Mouse (Mus musculus): ENCODE data around the gene Grk2. TPM values are rescaled to one million over a fixed set of nuclear protein-coding genes. Genes with fewer than 3 reads are reported as not detected.

The Grk2 gene
- polyA plus RNA-seq, 1 experiment from 2014 or later = 29.2 TPM

GRCm38 (mm10) chr19:4247010-4247409 is 59.0 kb downstream of the Grk2 start:
- H3K27me3 ChIP-seq (ENCODE audit: control insufficient read depth, insufficient read depth, low read length) = no peaks in the 10 kb centered on the region
- ATAC-seq (ENCODE audit: low FRiP score) (no peak), DNase-seq (ENCODE audit: low spot score) (no peak)
- no peak overlapping the region for H3K4me3 ChIP-seq (replicated peaks; ENCODE audit: low read length)
- WGBS = 55% methylated on average over 1 of the region's 1 CpGs
- no peak overlapping the region for H3K9ac ChIP-seq
- H3K36me3 ChIP-seq (replicated peaks; ENCODE audit: control insufficient read depth, insufficient read depth) = no peaks in the 10 kb centered on the region
- no peak overlapping the region for H3K27ac ChIP-seq
- no peaks in the 10 kb centered on the region for H3K9me3 ChIP-seq (ENCODE audit: control insufficient read depth, low read length)
- no peak overlapping the region for H3K4me2 ChIP-seq (replicated peaks)
- no peaks in the 10 kb centered on the region for H3K4me1 ChIP-seq (replicated peaks; ENCODE audit: control insufficient read depth, insufficient read depth, low read length)

GRCm38 (mm10) chr19:4244775-4245174 is 61.2 kb downstream of the Grk2 start:
- Histone ChIP-seq H3K9ac (no peak overlapping the region), H3K4me3 (replicated peaks; ENCODE audit: low read length) (no peak overlapping the region), H3K4me2 (replicated peaks) (no peak overlapping the region), H3K36me3 (replicated peaks; ENCODE audit: control insufficient read depth, insufficient read depth) (no peaks in the 10 kb centered on the region), H3K27ac (no peak overlapping the region), H3K4me1 (replicated peaks; ENCODE audit: control insufficient read depth, insufficient read depth, low read length) (no peaks in the 10 kb centered on the region), H3K27me3 (ENCODE audit: control insufficient read depth, insufficient read depth, low read length) (no peaks in the 10 kb centered on the region), H3K9me3 (ENCODE audit: control insufficient read depth, low read length) (no peaks in the 10 kb centered on the region)
- ATAC-seq (ENCODE audit: low FRiP score) = no peak
- WGBS = 86% methylated on average over 6 of the region's 6 CpGs
- no peak for DNase-seq (ENCODE audit: low spot score)

GRCm38 (mm10) chr19:4242416-4242815 is 63.6 kb downstream of the Grk2 start:
- no peak overlapping the region for H3K27ac ChIP-seq
- ATAC-seq (ENCODE audit: low FRiP score) = no peak
- H3K9me3 ChIP-seq (ENCODE audit: control insufficient read depth, low read length) = no peaks in the 10 kb centered on the region
- H3K9ac ChIP-seq = no peak overlapping the region
- no peaks in the 10 kb centered on the region for H3K27me3 ChIP-seq (ENCODE audit: control insufficient read depth, insufficient read depth, low read length)
- no peak for DNase-seq (ENCODE audit: low spot score)
- 73% methylated on average over 3 of the region's 3 CpGs for WGBS
- no peak overlapping the region for H3K4me3 ChIP-seq (replicated peaks; ENCODE audit: low read length)
- H3K36me3 ChIP-seq (replicated peaks; ENCODE audit: control insufficient read depth, insufficient read depth) = no peaks in the 10 kb centered on the region
- H3K4me1 ChIP-seq (replicated peaks; ENCODE audit: control insufficient read depth, insufficient read depth, low read length) = no peaks in the 10 kb centered on the region
- no peak overlapping the region for H3K4me2 ChIP-seq (replicated peaks)

GRCm38 (mm10) chr19:4240247-4240668 is 65.8 kb downstream of the Grk2 start:
- no peaks in the 10 kb centered on the region for H3K4me1 ChIP-seq (replicated peaks; ENCODE audit: control insufficient read depth, insufficient read depth, low read length)
- H3K4me3 ChIP-seq (replicated peaks; ENCODE audit: low read length) = no peak overlapping the region
- H3K36me3 ChIP-seq (replicated peaks; ENCODE audit: control insufficient read depth, insufficient read depth) = no peaks in the 10 kb centered on the region
- DNase-seq (ENCODE audit: low spot score) (no peak), ATAC-seq (ENCODE audit: low FRiP score) (no peak)
- H3K9ac ChIP-seq = no peak overlapping the region
- no peaks in the 10 kb centered on the region for H3K9me3 ChIP-seq (ENCODE audit: control insufficient read depth, low read length)
- no peaks in the 10 kb centered on the region for H3K27me3 ChIP-seq (ENCODE audit: control insufficient read depth, insufficient read depth, low read length)
- no peak overlapping the region for H3K27ac ChIP-seq
- 81% methylated on average over 8 of the region's 8 CpGs for WGBS
- no peak overlapping the region for H3K4me2 ChIP-seq (replicated peaks)

Small RNAs within 50 kb of the gene (microRNA-seq; reads per million reads assigned to microRNA genes)
- gene Mir6985 = 2.4 reads per million, percentile 8 among the genes with 10 or more reads in this experiment

Other genes starting within 250 kb of the Grk2 start
- not detected in 2 replicates for gene Gstp3, start 246.7 kb downstream of the Grk2 start, polyA plus RNA-seq (2014; fragmentation: Nextera tagmentation; extraction: Ambion mirVana)
- not detected in 2 replicates for gene Cabp2, start 224.6 kb downstream of the Grk2 start, polyA plus RNA-seq (2014; fragmentation: Nextera tagmentation; extraction: Ambion mirVana)
- 79.2 and 82.1 TPM in 2 replicates for gene Cdk2ap2, start 209.0 kb downstream of the Grk2 start, polyA plus RNA-seq (2014; fragmentation: Nextera tagmentation; extraction: Ambion mirVana)
- gene Pitpnm1, start 206.2 kb downstream of the Grk2 start, polyA plus RNA-seq (2014; fragmentation: Nextera tagmentation; extraction: Ambion mirVana) = 70.0 and 74.7 TPM in 2 replicates
- gene Aip, start 180.4 kb downstream of the Grk2 start, polyA plus RNA-seq (2014; fragmentation: Nextera tagmentation; extraction: Ambion mirVana) = 93.8 and 99.7 TPM in 2 replicates
- gene Gpr152, start 166.4 kb downstream of the Grk2 start, polyA plus RNA-seq (2014; fragmentation: Nextera tagmentation; extraction: Ambion mirVana) = not detected in 2 replicates
- 0.11 and 0.26 TPM in 2 replicates for gene Cabp4, start 162.2 kb downstream of the Grk2 start, polyA plus RNA-seq (2014; fragmentation: Nextera tagmentation; extraction: Ambion mirVana)
- 102 TPM in 2 replicates for gene Coro1b, start 157.6 kb downstream of the Grk2 start, polyA plus RNA-seq (2014; fragmentation: Nextera tagmentation; extraction: Ambion mirVana)
- 0.44 and 0.68 TPM in 2 replicates for gene Ptprcap, start 152.6 kb downstream of the Grk2 start, polyA plus RNA-seq (2014; fragmentation: Nextera tagmentation; extraction: Ambion mirVana)
- gene Rps6kb2, start 142.9 kb downstream of the Grk2 start, polyA plus RNA-seq (2014; fragmentation: Nextera tagmentation; extraction: Ambion mirVana) = 35.8 and 39.7 TPM in 2 replicates
- 5.3 and 6.0 TPM in 2 replicates for gene Carns1, start 130.7 kb downstream of the Grk2 start, polyA plus RNA-seq (2014; fragmentation: Nextera tagmentation; extraction: Ambion mirVana)
- gene Tbc1d10c, start 114.9 kb downstream of the Grk2 start, polyA plus RNA-seq (2014; fragmentation: Nextera tagmentation; extraction: Ambion mirVana) = 0.43 and 0.68 TPM in 2 replicates
- 581 and 604 TPM in 2 replicates for gene Ppp1ca, start 114.2 kb downstream of the Grk2 start, polyA plus RNA-seq (2014; fragmentation: Nextera tagmentation; extraction: Ambion mirVana)
- 19.4 and 22.5 TPM in 2 replicates for gene Rad9a, start 104.6 kb downstream of the Grk2 start, polyA plus RNA-seq (2014; fragmentation: Nextera tagmentation; extraction: Ambion mirVana)
- 0.51 and 0.53 TPM in 2 replicates for gene Clcf1, start 92.0 kb downstream of the Grk2 start, polyA plus RNA-seq (2014; fragmentation: Nextera tagmentation; extraction: Ambion mirVana)
- gene AC109138.7, start 91.9 kb downstream of the Grk2 start, polyA plus RNA-seq (2014; fragmentation: Nextera tagmentation; extraction: Ambion mirVana) = not detected in 2 replicates
- gene Pold4, start 74.3 kb downstream of the Grk2 start, polyA plus RNA-seq (2014; fragmentation: Nextera tagmentation; extraction: Ambion mirVana) = 18.8 and 20.4 TPM in 2 replicates
- gene Ssh3, start 37.0 kb downstream of the Grk2 start, polyA plus RNA-seq (2014; fragmentation: Nextera tagmentation; extraction: Ambion mirVana) = 12.9 and 13.4 TPM in 2 replicates
- 50.7 and 56.6 TPM in 2 replicates for gene Ankrd13d, start 23.1 kb downstream of the Grk2 start, polyA plus RNA-seq (2014; fragmentation: Nextera tagmentation; extraction: Ambion mirVana)
- 37.3 and 40.7 TPM in 2 replicates for gene Kdm2a, start 92.1 kb upstream of the Grk2 start, polyA plus RNA-seq (2014; fragmentation: Nextera tagmentation; extraction: Ambion mirVana)
- 5.8 and 7.2 TPM in 2 replicates for gene Rhod, start 133.2 kb upstream of the Grk2 start, polyA plus RNA-seq (2014; fragmentation: Nextera tagmentation; extraction: Ambion mirVana)
- 4.1 and 5.9 TPM in 2 replicates for gene Syt12, start 171.2 kb upstream of the Grk2 start, polyA plus RNA-seq (2014; fragmentation: Nextera tagmentation; extraction: Ambion mirVana)
- not detected in 2 replicates for gene 2010003K11Rik, start 192.4 kb upstream of the Grk2 start, polyA plus RNA-seq (2014; fragmentation: Nextera tagmentation; extraction: Ambion mirVana)
- 27.5 and 31.3 TPM in 2 replicates for gene Pcx, start 204.2 kb upstream of the Grk2 start, polyA plus RNA-seq (2014; fragmentation: Nextera tagmentation; extraction: Ambion mirVana)

Measured in hindbrain, embryonic 14.5 days (tissue).